Mouse (Mus musculus) brain, embryonic 14.5 days (tissue): ENCODE data around the gene Spen. TPM values are rescaled to one million over a fixed set of nuclear protein-coding genes. Genes with fewer than 3 reads are reported as not detected.

Experiments used
- DNase-seq: peaks from one replicate; pipeline ENCODE4 v3.0.0-alpha.2; 2011; ENCODE audit warnings: low read depth
- CTCF ChIP-seq: fragments of 200-500 bp; IDR thresholded peaks from 2 replicates; pipeline ENCODE4 v1.5.1; 2012; ENCODE audit warnings: inconsistent platforms, mild to moderate bottlenecking, moderate library complexity, borderline replicate concordance; ENCODE audit not compliant: insufficient read depth, insufficient read length; ENCODE audit errors: extremely low read depth
- POLR2A ChIP-seq: fragments of 200-500 bp; IDR thresholded peaks from 2 replicates; pipeline ENCODE4 v1.6.1; 2012; ENCODE audit warnings: mild to moderate bottlenecking, inconsistent platforms, borderline replicate concordance; ENCODE audit not compliant: poor library complexity, insufficient read depth, insufficient read length, severe bottlenecking; ENCODE audit errors: extremely low read depth
- polyA plus RNA-seq: library from polyadenylated mRNA; depleted of rRNA; stranded (reverse); fragments of >200 nt; gene quantifications from 2 replicates; pipeline ENCODE4 v1.2.3, GENCODE M21; 2012

The Spen gene
- polyA plus RNA-seq, 1 experiment: 32.7 TPM

DNA sequence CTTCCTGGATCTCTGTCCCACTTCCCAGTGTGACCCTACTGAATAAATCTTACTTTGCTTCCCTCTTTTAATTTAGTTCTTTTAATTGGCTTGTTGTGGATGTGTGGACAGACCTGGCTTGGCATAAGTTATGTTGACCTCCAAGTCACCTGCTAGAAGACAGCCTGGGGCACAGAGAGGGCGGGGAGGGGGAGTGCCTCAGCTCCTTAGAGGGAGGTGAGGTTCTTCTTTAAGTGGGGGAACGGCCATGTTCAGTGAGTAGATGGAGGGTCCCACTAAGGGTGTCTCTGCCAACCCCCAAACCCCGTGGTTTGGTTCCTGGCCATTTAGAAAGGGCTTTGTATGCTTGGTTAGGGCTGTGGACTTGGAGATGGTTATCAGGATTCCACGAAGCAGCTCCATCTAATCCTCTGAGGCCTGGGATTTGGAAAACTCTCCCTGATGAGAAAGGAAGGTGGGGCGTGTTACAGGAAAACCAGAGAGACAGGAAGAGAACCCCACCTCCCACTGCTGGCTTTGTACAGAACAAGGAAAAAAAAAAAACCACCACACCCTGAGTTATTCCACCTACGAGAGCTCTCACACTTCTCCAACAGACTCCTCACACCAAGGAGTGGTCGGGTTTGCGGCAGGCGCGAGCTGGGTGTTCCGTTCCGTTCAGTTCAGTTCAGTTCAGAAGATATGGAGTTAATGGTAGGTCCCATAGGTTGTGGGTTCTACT, 99.2 kb downstream of the Spen start:
- no peak for DNase-seq
- TF ChIP-seq CTCF (no peak), POLR2A (no peak)

DNA sequence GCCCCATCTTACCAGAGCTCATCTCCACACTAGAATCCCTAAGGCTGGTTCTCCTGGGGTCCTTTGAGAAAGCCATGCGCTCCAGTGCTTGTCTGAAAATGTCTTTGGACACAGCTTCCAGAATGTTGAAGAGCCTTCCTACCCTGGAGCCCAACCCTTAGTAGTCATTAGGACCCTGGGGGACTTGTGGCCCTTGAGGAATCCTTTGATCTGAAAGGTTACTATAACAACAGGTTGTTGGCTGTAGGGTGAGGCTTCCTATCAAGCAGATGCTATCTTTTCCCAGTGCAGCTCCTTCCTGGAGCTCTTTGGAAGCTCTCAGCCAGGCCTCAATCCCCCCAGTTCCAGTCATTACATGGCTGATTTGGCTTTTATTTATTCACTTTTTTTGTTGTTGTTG, 102.4 kb downstream of the Spen start, which contains the start of gene Srarp:
Gene Srarp, minus strand, starts transcription at position 132 of the 400 bp plus-strand sequence.
- TF ChIP-seq CTCF: no peak
- no peak for TF ChIP-seq POLR2A
- no peak for DNase-seq

- TF ChIP-seq POLR2A: no peak
- no peak for TF ChIP-seq CTCF
- no peak for DNase-seq
Observed at GRCm38 (mm10) chr4:141433191-141433590, 105.2 kb downstream of the Spen start.

GRCm38 (mm10) chr4:141432666-141433065, 105.7 kb downstream of the Spen start:
- DNase-seq: no peak
- no peak for TF ChIP-seq CTCF
- TF ChIP-seq POLR2A: no peak

DNA sequence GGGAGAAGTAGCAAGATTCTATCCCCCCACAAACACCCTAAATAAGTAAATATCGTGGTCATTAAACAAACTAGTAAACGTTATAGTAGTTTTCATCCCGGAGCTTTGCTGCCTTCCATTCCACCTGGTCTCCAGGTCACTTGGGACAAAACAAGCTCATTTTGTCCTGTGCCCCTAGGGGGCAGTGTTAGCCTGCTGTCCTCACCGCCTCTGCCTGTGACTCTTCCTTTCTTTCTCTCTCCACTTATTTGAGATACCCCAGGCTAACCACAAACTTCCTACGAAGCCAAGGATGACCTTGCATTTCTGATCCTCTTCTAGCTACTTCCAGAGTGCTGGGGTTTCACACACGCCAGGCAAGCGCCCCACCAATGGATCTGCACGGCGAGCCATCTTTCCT, 107.4 kb downstream of the Spen start:
- peak; percentile 77 for DNase-seq
- TF ChIP-seq CTCF (peak; percentile 80), POLR2A (no peak)

- TF ChIP-seq POLR2A: no peak
- peak; percentile 54 for TF ChIP-seq CTCF
- no peak for DNase-seq
Observed at GRCm38 (mm10) chr4:141429847-141430246, 108.5 kb downstream of the Spen start.

- TF ChIP-seq CTCF: no peak
- no peak for DNase-seq
Observed at GRCm38 (mm10) chr4:141429381-141429780, 109.0 kb downstream of the Spen start.

GRCm38 (mm10) chr4:141427921-141428320, 110.5 kb downstream of the Spen start:
- no peak for DNase-seq
- no peak for TF ChIP-seq CTCF

GRCm38 (mm10) chr4:141426796-141427745, 111.3 kb downstream of the Spen start:
- TF ChIP-seq POLR2A: no peak
- TF ChIP-seq CTCF: no peak
- no peak for DNase-seq

- TF ChIP-seq CTCF (no peak), POLR2A (no peak)
- DNase-seq: peak; percentile 82
Observed at GRCm38 (mm10) chr4:141425484-141426479, 112.6 kb downstream of the Spen start.
